Mouse (Mus musculus) kidney, embryonic 15.5 days (tissue): Measurements from ENCODE around the gene Txn1. TPM values are rescaled to one million over a fixed set of nuclear protein-coding genes. Genes with fewer than 3 reads are reported as not detected.

Experiments
- ATAC-seq: fragments of 200-750 bp; cut with Nextera tagmentation; replicated peaks from 2 replicates; pipeline ENCODE4 v1.8.0; 2017; ENCODE audit warnings: moderate TSS enrichment; ENCODE audit not compliant: low FRiP score
- H3K27ac ChIP-seq: fragments of 300-500 bp; sonication (generic); 2 replicates; pipeline ENCODE4 v1.5.1; 2015; ENCODE audit warnings: mild to moderate bottlenecking, inconsistent platforms
- H3K27me3 ChIP-seq: fragments of 300-500 bp; sonication (generic); 2 replicates; pipeline ENCODE4 v1.6.1; 2015; ENCODE audit warnings: inconsistent platforms
- H3K36me3 ChIP-seq: fragments of 300-500 bp; sonication (generic); 2 replicates; pipeline ENCODE4 v1.6.1; 2015; ENCODE audit warnings: inconsistent platforms
- H3K4me1 ChIP-seq: fragments of 300-500 bp; sonication (generic); 2 replicates; pipeline ENCODE4 v1.6.1; 2015; ENCODE audit warnings: inconsistent platforms
- H3K4me2 ChIP-seq: fragments of 300-500 bp; sonication (generic); 2 replicates; pipeline ENCODE4 v1.6.1; 2015; ENCODE audit warnings: moderate library complexity, mild to moderate bottlenecking, inconsistent platforms
- H3K4me3 ChIP-seq: fragments of 300-500 bp; sonication (generic); replicated peaks from 2 replicates; pipeline ENCODE4 v1.5.1; 2015; ENCODE audit warnings: mild to moderate bottlenecking, inconsistent platforms
- H3K9ac ChIP-seq: fragments of 300-500 bp; sonication (generic); 2 replicates; pipeline ENCODE4 v1.6.1; 2015; ENCODE audit warnings: mild to moderate bottlenecking, inconsistent platforms
- H3K9me3 ChIP-seq: fragments of 300-500 bp; sonication (generic); replicated peaks from 2 replicates; pipeline ENCODE4 v1.6.1; 2016; ENCODE audit warnings: inconsistent platforms
- WGBS: fragments of 180-500 bp; shearing (Covaris S2); methylation state at CpG from one replicate; pipeline ENCODE4 v1.1.7; 2015; ENCODE audit warnings: mixed read lengths; 5-methylcytosine and 5-hydroxymethylcytosine counted together
- polyA plus RNA-seq: library from polyadenylated mRNA; unstranded; fragments of >200 nt; fragmentation: Nextera tagmentation; extraction: Ambion mirVana; gene quantifications from 2 replicates; pipeline ENCODE4 v1.2.1, GENCODE M21; 2015

Gene Txn1
- polyA plus RNA-seq, 1 experiment from 2014 or later = 476 TPM

- no peaks in the 10 kb centered on the region for H3K9me3 ChIP-seq
- 0 out of 2 replicates have a peak overlapping the region, but pooled peaks have one; percentile 45 for H3K27ac ChIP-seq
- peak; percentile 13; the same call in 1 of the 2 replicates for ATAC-seq
- H3K9ac ChIP-seq = no peak overlapping the region
- 72% methylated on average over 9 of the region's 10 CpGs for WGBS
- no peaks in the 10 kb centered on the region for H3K27me3 ChIP-seq
- H3K4me2 ChIP-seq = peak overlapping the region; percentile 56
- H3K4me3 ChIP-seq = peak overlapping the region; percentile 23; the same call in 1 of the 2 replicates
- H3K4me1 ChIP-seq = peaks cover 26% of the 10 kb centered on the region
- no peaks in the 10 kb centered on the region for H3K36me3 ChIP-seq
These were observed 41.7 kb downstream of the Txn1 start for GRCm38 (mm10) chr4:57914193-57915190.

- Histone ChIP-seq H3K27ac (no peak overlapping the region), H3K4me3 (no peak overlapping the region), H3K9me3 (no peaks in the 10 kb centered on the region), H3K9ac (no peak overlapping the region), H3K36me3 (no peaks in the 10 kb centered on the region), H3K27me3 (no peaks in the 10 kb centered on the region), H3K4me1 (peaks cover 23% of the 10 kb centered on the region), H3K4me2 (no peak overlapping the region)
- no peak for ATAC-seq
These were observed 43.2 kb downstream of the Txn1 start for GRCm38 (mm10) chr4:57913021-57913420.

GRCm38 (mm10) chr4:57908860-57909259 is 47.4 kb downstream of the Txn1 start:
- Histone ChIP-seq H3K9ac (no peak overlapping the region), H3K4me2 (no peak overlapping the region), H3K27ac (no peak overlapping the region), H3K36me3 (no peaks in the 10 kb centered on the region), H3K9me3 (no peaks in the 10 kb centered on the region), H3K4me1 (peaks cover 8% of the 10 kb centered on the region), H3K27me3 (no peaks in the 10 kb centered on the region), H3K4me3 (no peak overlapping the region)
- ATAC-seq = no peak
- 66% methylated on average over 6 of the region's 6 CpGs for WGBS

- no peak overlapping the region for H3K27ac ChIP-seq
- ATAC-seq = no peak
- H3K9me3 ChIP-seq = no peaks in the 10 kb centered on the region
- 41% methylated on average over 2 of the region's 2 CpGs for WGBS
- peaks cover 7% of the 10 kb centered on the region for H3K4me1 ChIP-seq
- H3K9ac ChIP-seq = no peak overlapping the region
- no peaks in the 10 kb centered on the region for H3K27me3 ChIP-seq
- no peak overlapping the region for H3K4me3 ChIP-seq
- H3K36me3 ChIP-seq = no peaks in the 10 kb centered on the region
- no peak overlapping the region for H3K4me2 ChIP-seq
These were observed 49.5 kb downstream of the Txn1 start for GRCm38 (mm10) chr4:57906708-57907107.

- ATAC-seq = peak; percentile 66
- no peak overlapping the region for H3K4me3 ChIP-seq
- H3K4me2 ChIP-seq = peak overlapping the region; percentile 36
These were observed 51.6 kb downstream of the Txn1 start for GRCm38 (mm10) chr4:57904638-57905037.

GRCm38 (mm10) chr4:57904211-57904610 is 52.0 kb downstream of the Txn1 start:
- no peak overlapping the region for H3K4me3 ChIP-seq
- no peak overlapping the region for H3K27ac ChIP-seq
- peak overlapping the region; percentile 36 for H3K4me2 ChIP-seq
- peak; percentile 28; the same call in 1 of the 2 replicates for ATAC-seq
- no peaks in the 10 kb centered on the region for H3K36me3 ChIP-seq
- no peaks in the 10 kb centered on the region for H3K27me3 ChIP-seq
- WGBS = 11% methylated on average over 5 of the region's 5 CpGs
- no peaks in the 10 kb centered on the region for H3K9me3 ChIP-seq
- H3K4me1 ChIP-seq = peaks cover 7% of the 10 kb centered on the region
- H3K9ac ChIP-seq = no peak overlapping the region

More at GRCm38 (mm10) chr4:57904638-57905037, 51.6 kb downstream of the Txn1 start:
- Histone ChIP-seq H3K36me3 (no peaks in the 10 kb centered on the region), H3K9ac (no peak overlapping the region), H3K27me3 (no peaks in the 10 kb centered on the region), H3K9me3 (no peaks in the 10 kb centered on the region), H3K4me1 (peaks cover 7% of the 10 kb centered on the region), H3K27ac (no peak overlapping the region)
- 29% methylated on average over 9 of the region's 9 CpGs for WGBS

GRCm38 (mm10) chr4:57902619-57903018 is 53.6 kb downstream of the Txn1 start:
- H3K27me3 ChIP-seq = no peaks in the 10 kb centered on the region
- H3K4me1 ChIP-seq = peaks cover 7% of the 10 kb centered on the region
- no peak for ATAC-seq
- H3K4me2 ChIP-seq = no peak overlapping the region
- H3K9me3 ChIP-seq = no peaks in the 10 kb centered on the region
- no peak overlapping the region for H3K27ac ChIP-seq
- H3K4me3 ChIP-seq = no peak overlapping the region
- no peak overlapping the region for H3K9ac ChIP-seq
- WGBS = 80% methylated on average over 5 of the region's 5 CpGs
- H3K36me3 ChIP-seq = no peaks in the 10 kb centered on the region

GRCm38 (mm10) chr4:57901210-57901609 is 55.0 kb downstream of the Txn1 start:
- H3K27me3 ChIP-seq = no peaks in the 10 kb centered on the region
- ATAC-seq = no peak
- no peak overlapping the region for H3K4me2 ChIP-seq
- H3K9me3 ChIP-seq = no peaks in the 10 kb centered on the region
- H3K27ac ChIP-seq = no peak overlapping the region
- H3K4me3 ChIP-seq = no peak overlapping the region
- 10% methylated on average over 4 of the region's 4 CpGs for WGBS
- H3K9ac ChIP-seq = no peak overlapping the region
- no peaks in the 10 kb centered on the region for H3K36me3 ChIP-seq
- H3K4me1 ChIP-seq = peaks cover 11% of the 10 kb centered on the region

- ATAC-seq = no peak
- 67% methylated on average over 3 of the region's 3 CpGs for WGBS
These were observed 59.6 kb downstream of the Txn1 start for GRCm38 (mm10) chr4:57896631-57897030.

GRCm38 (mm10) chr4:57895902-57896301 is 60.3 kb downstream of the Txn1 start:
- no peak overlapping the region for H3K4me2 ChIP-seq
- no peak overlapping the region for H3K4me3 ChIP-seq
- no peaks in the 10 kb centered on the region for H3K9me3 ChIP-seq
- peaks cover 16% of the 10 kb centered on the region; the same call in 1 of the 2 replicates for H3K4me1 ChIP-seq
- 48% methylated on average over 6 of the region's 6 CpGs for WGBS
- no peak overlapping the region for H3K9ac ChIP-seq
- no peaks in the 10 kb centered on the region for H3K27me3 ChIP-seq
- no peak for ATAC-seq
- H3K27ac ChIP-seq = 0 out of 2 replicates have a peak overlapping the region, but pooled peaks have one; percentile 20
- peaks cover 4% of the 10 kb centered on the region; the same call in 1 of the 2 replicates for H3K36me3 ChIP-seq

More at GRCm38 (mm10) chr4:57896631-57897030, 59.6 kb downstream of the Txn1 start:
- Histone ChIP-seq H3K9ac (no peak overlapping the region), H3K9me3 (no peaks in the 10 kb centered on the region), H3K4me3 (no peak overlapping the region), H3K27me3 (no peaks in the 10 kb centered on the region), H3K36me3 (peaks cover 4% of the 10 kb centered on the region; the same call in 1 of the 2 replicates), H3K27ac (no peak overlapping the region), H3K4me2 (no peak overlapping the region), H3K4me1 (peaks cover 16% of the 10 kb centered on the region; the same call in 1 of the 2 replicates)

GRCm38 (mm10) chr4:57895140-57895539 is 61.1 kb downstream of the Txn1 start:
- H3K27ac ChIP-seq = 0 out of 2 replicates have a peak overlapping the region, but pooled peaks have one; percentile 20
- H3K9me3 ChIP-seq = no peaks in the 10 kb centered on the region
- peaks cover 4% of the 10 kb centered on the region; the same call in 1 of the 2 replicates for H3K36me3 ChIP-seq
- peaks cover 16% of the 10 kb centered on the region; the same call in 1 of the 2 replicates for H3K4me1 ChIP-seq
- ATAC-seq = no peak
- H3K4me3 ChIP-seq = no peak overlapping the region
- no peaks in the 10 kb centered on the region for H3K27me3 ChIP-seq
- 49% methylated on average over 5 of the region's 5 CpGs for WGBS
- H3K4me2 ChIP-seq = no peak overlapping the region
- H3K9ac ChIP-seq = no peak overlapping the region
